Mouse (Mus musculus): ENCODE measurements around the gene Timm44. TPM values are rescaled to one million over a fixed set of nuclear protein-coding genes. Genes with fewer than 3 reads are reported as not detected.

Timm44 gene
- polyA plus RNA-seq, 1 experiment from 2014 or later: 37.8 TPM

GRCm38 (mm10) chr8:4276111-4276465 is 375 bp upstream of the Timm44 start:
- 19% methylated on average over 9 of the region's 9 CpGs for WGBS
- no peak for TF ChIP-seq CTCF (IDR thresholded peaks at IDR 0.05; ENCODE audit: low read depth)
- TF ChIP-seq EP300 (optimal IDR thresholded peaks at IDR 0.05): no peak

DNA sequence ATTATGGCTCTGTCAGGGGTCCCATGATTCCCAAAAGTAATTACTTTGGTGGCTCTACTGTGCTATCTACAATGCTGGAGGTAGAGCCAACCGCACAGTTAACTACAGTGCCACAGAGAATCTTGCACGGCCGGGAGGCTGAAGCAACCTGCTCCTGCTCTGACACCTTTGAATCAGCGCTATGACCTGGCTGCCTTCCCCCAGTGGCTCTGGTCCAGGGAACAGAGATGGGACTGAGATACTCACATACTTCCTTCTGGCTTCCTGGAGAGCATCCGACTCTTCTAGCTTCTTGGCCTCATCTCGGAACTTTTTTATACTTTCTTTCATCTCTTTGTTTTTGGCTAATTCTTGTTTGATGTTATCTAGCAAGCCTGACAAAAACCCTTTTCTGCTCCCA is 6.1 kb downstream of the Timm44 start:
- WGBS: 90% methylated on average over 6 of the region's 6 CpGs
- no peak for DNase-seq (ENCODE audit: low spot score)
- no peak overlapping the region for H3K27ac ChIP-seq (replicated peaks)
- H3K4me1 ChIP-seq (replicated peaks; ENCODE audit: control insufficient read depth, insufficient read depth): no peaks in the 10 kb centered on the region
- TF ChIP-seq EP300 (optimal IDR thresholded peaks at IDR 0.05) (no peak), CTCF (IDR thresholded peaks at IDR 0.05; ENCODE audit: low read depth) (no peak)
- H3K27me3 ChIP-seq (ENCODE audit: control insufficient read depth, insufficient read depth, low read length): no peaks in the 10 kb centered on the region
- H3K9ac ChIP-seq (ENCODE audit: low read length): no peak overlapping the region
- no peak for ATAC-seq (ENCODE audit: low FRiP score, low TSS enrichment)
- H3K36me3 ChIP-seq (ENCODE audit: control insufficient read depth, insufficient read depth, low read length): peaks cover 41% of the 10 kb centered on the region
- H3K4me3 ChIP-seq (ENCODE audit: low read depth, low read length): no peak overlapping the region
- no peak overlapping the region for H3K4me2 ChIP-seq (replicated peaks; ENCODE audit: low read depth)
- no peaks in the 10 kb centered on the region for H3K9me3 ChIP-seq (ENCODE audit: control insufficient read depth, low read length)

More at GRCm38 (mm10) chr8:4276111-4276465, 375 bp upstream of the Timm44 start:
- no peak for DNase-seq (ENCODE audit: low spot score)
- no peak for ATAC-seq (ENCODE audit: low FRiP score, low TSS enrichment)
- H3K27ac ChIP-seq (replicated peaks): peak overlapping the region; percentile 74; the same call in 1 of the 2 replicates
- peak overlapping the region; percentile 77 for H3K4me2 ChIP-seq (replicated peaks; ENCODE audit: low read depth)
- H3K9ac ChIP-seq (ENCODE audit: low read length): peak overlapping the region; percentile 89
- H3K4me3 ChIP-seq (ENCODE audit: low read depth, low read length): peak overlapping the region; percentile 84
- no peaks in the 10 kb centered on the region for H3K9me3 ChIP-seq (ENCODE audit: control insufficient read depth, low read length)
- H3K4me1 ChIP-seq (replicated peaks; ENCODE audit: control insufficient read depth, insufficient read depth): 0 out of 2 replicates have a peak, but pooled peaks cover 2% of the 10 kb centered on the region
- H3K36me3 ChIP-seq (ENCODE audit: control insufficient read depth, insufficient read depth, low read length): peaks cover 8% of the 10 kb centered on the region; the same call in 1 of the 2 replicates
- H3K27me3 ChIP-seq (ENCODE audit: control insufficient read depth, insufficient read depth, low read length): no peaks in the 10 kb centered on the region

GRCm38 (mm10) chr8:4267627-4268026 is 8.1 kb downstream of the Timm44 start:
- H3K4me2 ChIP-seq (replicated peaks; ENCODE audit: low read depth): no peak overlapping the region
- no peak overlapping the region for H3K4me3 ChIP-seq (ENCODE audit: low read depth, low read length)
- H3K27me3 ChIP-seq (ENCODE audit: control insufficient read depth, insufficient read depth, low read length): no peaks in the 10 kb centered on the region
- no peak overlapping the region for H3K27ac ChIP-seq (replicated peaks)
- no peak overlapping the region for H3K9ac ChIP-seq (ENCODE audit: low read length)
- no peaks in the 10 kb centered on the region for H3K4me1 ChIP-seq (replicated peaks; ENCODE audit: control insufficient read depth, insufficient read depth)
- peaks cover 41% of the 10 kb centered on the region for H3K36me3 ChIP-seq (ENCODE audit: control insufficient read depth, insufficient read depth, low read length)
- DNase-seq (ENCODE audit: low spot score): no peak
- no peak for TF ChIP-seq EP300 (optimal IDR thresholded peaks at IDR 0.05)
- peak; percentile 65 for TF ChIP-seq CTCF (IDR thresholded peaks at IDR 0.05; ENCODE audit: low read depth)
- ATAC-seq (ENCODE audit: low FRiP score, low TSS enrichment): peak; percentile 59; the same call in 1 of the 2 replicates
- no peaks in the 10 kb centered on the region for H3K9me3 ChIP-seq (ENCODE audit: control insufficient read depth, low read length)
- 76% methylated on average over 15 of the region's 15 CpGs for WGBS

GRCm38 (mm10) chr8:4265160-4265914 is 10.4 kb downstream of the Timm44 start:
- Histone ChIP-seq H3K9ac (ENCODE audit: low read length) (no peak overlapping the region), H3K36me3 (ENCODE audit: control insufficient read depth, insufficient read depth, low read length) (peaks cover 50% of the 10 kb centered on the region), H3K27me3 (ENCODE audit: control insufficient read depth, insufficient read depth, low read length) (no peaks in the 10 kb centered on the region), H3K9me3 (ENCODE audit: control insufficient read depth, low read length) (no peaks in the 10 kb centered on the region), H3K4me1 (replicated peaks; ENCODE audit: control insufficient read depth, insufficient read depth) (no peaks in the 10 kb centered on the region), H3K4me3 (ENCODE audit: low read depth, low read length) (no peak overlapping the region), H3K4me2 (replicated peaks; ENCODE audit: low read depth) (no peak overlapping the region), H3K27ac (replicated peaks) (no peak overlapping the region)
- no peak for TF ChIP-seq EP300 (optimal IDR thresholded peaks at IDR 0.05)
- TF ChIP-seq CTCF (IDR thresholded peaks at IDR 0.05; ENCODE audit: low read depth): no peak
- DNase-seq (ENCODE audit: low spot score) (peak; percentile 9), ATAC-seq (ENCODE audit: low FRiP score, low TSS enrichment) (no peak)
- WGBS: 87% methylated on average over 15 of the region's 15 CpGs

DNA sequence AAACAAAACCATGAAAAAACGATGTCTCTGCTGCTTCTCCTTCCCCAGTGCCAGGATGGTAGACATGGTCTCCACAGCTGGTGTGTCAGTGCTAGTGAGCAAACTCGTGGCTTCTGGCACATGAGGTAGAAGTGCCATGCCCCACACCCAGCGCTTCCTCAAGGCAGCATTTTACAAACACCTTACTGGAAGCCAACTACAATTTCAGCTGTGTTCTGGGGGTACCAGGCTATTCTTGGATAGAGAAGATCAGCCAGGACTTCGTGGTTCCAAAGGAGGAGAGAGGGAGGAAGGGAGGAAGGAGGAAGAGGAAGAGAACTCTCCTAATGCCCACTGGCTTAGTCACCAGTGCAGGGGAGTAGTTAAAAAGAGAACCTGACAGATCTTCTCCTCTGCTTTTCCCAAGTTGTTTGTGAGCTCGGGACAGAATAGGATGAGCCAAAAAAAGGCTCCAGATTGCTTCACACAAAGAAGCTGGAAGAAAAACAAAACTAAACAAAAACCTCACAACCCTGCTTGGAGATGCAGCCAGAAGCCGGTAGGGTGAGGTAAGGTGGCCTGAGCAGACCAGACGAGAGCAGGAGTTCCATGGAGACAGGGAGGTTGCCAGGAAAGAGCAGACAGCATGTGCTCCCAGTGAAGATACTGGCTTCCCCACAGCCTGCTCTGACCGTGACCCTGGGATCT is 12.5 kb downstream of the Timm44 start:
- DNase-seq (ENCODE audit: low spot score) (no peak), ATAC-seq (ENCODE audit: low FRiP score, low TSS enrichment) (no peak)
- TF ChIP-seq CTCF (IDR thresholded peaks at IDR 0.05; ENCODE audit: low read depth): no peak
- TF ChIP-seq EP300 (optimal IDR thresholded peaks at IDR 0.05): no peak
- Histone ChIP-seq H3K36me3 (ENCODE audit: control insufficient read depth, insufficient read depth, low read length) (peaks cover 42% of the 10 kb centered on the region), H3K27ac (replicated peaks) (no peak overlapping the region), H3K4me1 (replicated peaks; ENCODE audit: control insufficient read depth, insufficient read depth) (no peaks in the 10 kb centered on the region), H3K4me2 (replicated peaks; ENCODE audit: low read depth) (no peak overlapping the region), H3K4me3 (ENCODE audit: low read depth, low read length) (no peak overlapping the region), H3K9me3 (ENCODE audit: control insufficient read depth, low read length) (no peaks in the 10 kb centered on the region), H3K27me3 (ENCODE audit: control insufficient read depth, insufficient read depth, low read length) (no peaks in the 10 kb centered on the region), H3K9ac (ENCODE audit: low read length) (no peak overlapping the region)
- WGBS: 86% methylated on average over 8 of the region's 8 CpGs

DNA sequence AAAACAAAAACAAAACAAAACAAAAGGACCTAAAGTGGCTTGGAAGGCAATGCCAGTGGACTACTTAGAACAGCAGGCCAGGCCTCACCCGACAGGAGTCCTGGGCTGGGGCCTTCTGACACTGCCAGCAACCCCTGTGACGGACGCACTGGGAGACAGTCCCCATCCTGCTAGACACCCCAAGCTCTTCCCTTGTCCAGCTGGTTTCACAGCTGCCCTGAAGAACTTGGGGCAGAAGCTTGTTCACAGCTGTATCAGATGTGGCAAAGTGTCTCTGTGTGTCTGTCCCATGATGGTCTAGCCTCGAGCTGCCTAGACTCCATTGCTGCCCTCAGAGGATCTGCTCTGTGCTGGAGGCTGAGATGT is 15.9 kb downstream of the Timm44 start:
- peaks cover 22% of the 10 kb centered on the region for H3K36me3 ChIP-seq (ENCODE audit: control insufficient read depth, insufficient read depth, low read length)
- no peak overlapping the region for H3K9ac ChIP-seq (ENCODE audit: low read length)
- H3K4me1 ChIP-seq (replicated peaks; ENCODE audit: control insufficient read depth, insufficient read depth): no peaks in the 10 kb centered on the region
- H3K4me3 ChIP-seq (ENCODE audit: low read depth, low read length): no peak overlapping the region
- TF ChIP-seq EP300 (optimal IDR thresholded peaks at IDR 0.05) (no peak), CTCF (IDR thresholded peaks at IDR 0.05; ENCODE audit: low read depth) (no peak)
- ATAC-seq (ENCODE audit: low FRiP score, low TSS enrichment) (no peak), DNase-seq (ENCODE audit: low spot score) (no peak)
- no peak overlapping the region; the same call in 1 of the 2 replicates for H3K4me2 ChIP-seq (replicated peaks; ENCODE audit: low read depth)
- H3K9me3 ChIP-seq (ENCODE audit: control insufficient read depth, low read length): no peaks in the 10 kb centered on the region
- peak overlapping the region; percentile 61 for H3K27ac ChIP-seq (replicated peaks)
- H3K27me3 ChIP-seq (ENCODE audit: control insufficient read depth, insufficient read depth, low read length): no peaks in the 10 kb centered on the region
- 84% methylated on average over 4 of the region's 4 CpGs for WGBS

Data from stomach, postnatal 0 days (tissue).